Mouse (Mus musculus) kidney, postnatal 14 days (tissue): ENCODE results near the gene Rgs8.
A peak's percentile ranks its signal among the peaks of the same experiment; 100 is the strongest.

Source experiments
- DNase-seq: peaks from one replicate; pipeline ENCODE4 v3.0.0; 2022; ENCODE audit warnings: mixed read lengths

The Rgs8 gene

DNA sequence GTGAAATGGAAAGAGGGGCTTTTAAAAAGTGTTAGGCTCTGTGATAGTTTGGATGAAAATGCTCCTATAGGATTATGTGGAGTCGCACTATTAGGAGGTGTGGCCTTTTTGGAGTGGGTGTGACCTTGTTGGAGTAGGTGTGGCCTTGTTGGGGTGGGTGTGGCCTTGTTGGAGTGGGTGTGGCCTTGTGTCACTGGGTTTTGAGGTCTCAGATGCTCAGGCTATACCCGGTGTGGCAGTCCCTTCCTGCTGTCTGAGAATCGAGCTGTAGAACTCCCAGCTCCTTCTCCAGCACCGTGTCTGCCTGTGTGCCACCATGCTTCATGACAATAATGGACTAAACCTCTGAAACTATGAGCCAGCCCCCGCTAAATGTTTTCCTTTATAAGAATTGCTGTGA is 55.8 kb downstream of the Rgs8 start:
- no peak for DNase-seq

DNA sequence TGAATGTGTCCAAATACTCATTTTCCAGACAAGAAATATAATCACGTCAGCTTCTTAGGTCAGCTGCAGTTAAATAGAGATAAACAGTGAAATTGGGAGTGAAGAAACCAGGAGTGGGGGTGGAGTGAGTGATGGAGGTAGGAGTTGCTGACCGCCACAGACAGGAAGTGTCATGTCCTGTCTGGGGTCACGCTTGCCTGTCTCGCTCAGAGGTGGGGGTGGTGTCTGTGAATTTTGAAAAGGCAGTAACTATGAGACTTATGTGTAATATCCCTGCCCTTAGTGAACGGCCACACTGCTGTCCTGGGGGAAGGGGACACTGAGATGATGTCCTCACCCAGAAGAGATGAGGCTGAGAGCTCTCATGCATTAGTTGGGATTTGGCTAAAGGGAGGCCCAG is 56.6 kb downstream of the Rgs8 start:
- DNase-seq, result no peak

DNA sequence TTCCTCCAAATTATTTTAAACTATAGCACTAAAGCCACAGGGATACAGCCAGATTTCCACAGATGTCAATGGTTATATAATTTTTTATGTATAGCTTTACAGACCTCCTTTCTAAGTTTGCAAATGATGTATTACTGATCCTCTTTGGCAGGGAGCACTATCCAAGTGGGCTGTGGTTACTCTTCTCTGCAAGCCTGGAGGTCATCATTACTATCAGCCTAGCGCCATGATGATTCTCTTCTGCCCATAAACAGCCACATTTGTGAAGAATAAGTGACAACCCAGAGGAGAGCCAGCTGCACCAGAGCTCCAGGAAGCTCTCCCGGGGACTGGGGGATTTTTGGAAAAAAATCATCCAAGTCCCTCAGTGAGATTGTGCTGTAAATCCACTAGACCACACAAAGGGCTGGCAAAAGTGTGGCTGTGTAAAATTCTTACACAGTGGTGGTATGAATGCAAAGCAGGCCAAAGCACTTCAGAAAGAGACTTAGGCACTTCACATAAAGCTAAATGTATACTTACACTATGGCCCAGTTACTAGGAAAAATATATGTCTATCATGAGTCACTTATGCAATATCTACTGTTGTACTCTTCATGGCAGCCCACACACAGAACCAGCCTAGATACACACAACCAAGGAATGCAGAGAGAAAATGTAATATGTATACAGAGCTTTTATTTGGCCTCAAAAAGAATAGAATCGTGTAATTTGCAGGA is 58.9 kb downstream of the Rgs8 start:
- no peak for DNase-seq

DNA sequence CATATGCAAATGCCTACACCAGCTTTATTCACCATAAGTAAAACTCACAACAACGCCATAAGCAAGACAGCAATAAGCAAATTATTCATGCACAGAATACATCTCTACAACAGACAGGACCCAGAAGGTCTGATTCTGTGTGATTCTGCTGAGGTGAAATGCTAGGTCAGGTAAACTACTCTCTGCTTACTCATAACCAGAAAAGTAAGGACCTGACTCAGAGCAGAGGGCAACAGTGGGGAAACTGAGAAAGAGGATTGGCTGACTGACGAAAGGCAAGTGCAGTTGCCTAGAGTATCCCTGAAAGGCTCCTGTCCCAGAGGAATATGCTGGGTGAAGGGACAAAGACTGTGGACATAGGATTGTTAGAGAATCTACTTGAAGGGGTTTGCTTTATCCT is 59.8 kb downstream of the Rgs8 start:
- DNase-seq, result no peak

DNA sequence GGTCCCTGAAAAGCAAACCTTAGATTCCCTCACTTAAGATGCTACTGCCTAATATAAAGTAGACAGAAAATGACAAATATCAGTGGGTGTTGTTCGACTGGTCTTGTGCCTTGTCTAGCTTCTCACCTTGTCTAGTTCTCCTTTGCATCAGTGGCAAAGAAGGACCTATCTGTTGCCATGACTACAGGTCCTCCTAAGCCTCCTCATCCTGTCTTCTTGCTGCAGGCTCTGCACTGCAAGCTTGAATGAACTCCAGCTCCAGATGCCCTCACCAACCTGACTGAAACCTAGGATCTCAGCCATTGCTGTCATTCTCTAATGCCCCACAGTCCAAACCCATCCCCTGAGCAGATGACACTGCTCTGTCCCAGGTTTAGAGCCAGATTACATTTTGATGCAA is 65.2 kb downstream of the Rgs8 start:
- no peak for DNase-seq

DNA sequence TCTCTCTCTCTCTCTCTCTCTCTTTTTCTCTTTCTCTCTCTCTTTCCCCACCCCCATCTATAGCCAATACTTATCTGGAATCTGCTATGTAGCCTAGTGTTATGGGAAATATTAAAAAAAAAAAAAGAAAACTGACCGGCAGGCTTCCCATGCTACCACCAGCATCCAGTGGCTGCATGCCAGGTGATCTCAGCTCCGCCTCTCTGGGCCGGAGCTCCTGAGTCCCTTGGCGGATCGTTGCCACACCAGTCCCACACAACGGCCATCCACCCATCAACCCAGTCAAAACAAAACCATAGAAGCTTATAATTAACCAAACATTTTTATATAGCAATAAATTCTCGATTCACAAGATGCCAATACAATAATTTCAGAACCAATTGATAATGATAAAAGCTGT is 68.1 kb downstream of the Rgs8 start:
- DNase-seq, result no peak

DNA sequence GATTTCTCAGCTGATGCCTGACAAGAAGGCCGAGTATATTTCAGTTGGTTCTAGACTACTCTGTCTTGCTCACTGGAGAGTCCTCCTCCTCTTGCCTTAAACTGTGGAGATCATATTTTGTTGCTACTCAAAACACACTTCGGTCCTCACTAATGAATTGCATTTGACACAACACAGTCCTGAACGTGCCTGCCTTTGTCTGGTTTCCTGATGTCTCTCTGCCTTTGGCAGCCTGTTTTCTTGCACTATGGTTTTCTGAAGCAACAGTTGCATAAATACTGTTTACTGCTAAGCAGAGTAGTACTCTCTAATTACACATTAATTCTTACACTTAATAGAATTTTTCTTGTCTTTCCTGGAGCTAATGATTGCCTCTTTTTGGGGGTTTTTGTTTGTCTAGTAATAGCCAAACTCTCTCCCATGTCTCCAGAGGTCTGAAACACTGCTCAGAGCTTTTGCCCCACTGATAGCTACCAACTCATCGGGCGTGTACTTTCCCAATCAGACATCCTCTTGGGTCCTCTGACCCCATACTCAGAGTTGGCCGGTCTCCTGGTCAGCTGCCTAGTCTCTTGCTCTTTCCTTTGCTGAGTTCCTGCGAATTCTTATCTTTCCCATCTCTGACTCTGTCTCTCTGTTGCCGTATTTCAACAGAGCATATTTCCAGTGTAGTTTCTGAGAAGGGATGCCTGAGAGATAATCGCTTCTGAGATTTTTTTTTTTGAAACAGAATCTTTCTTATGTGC is 68.9 kb downstream of the Rgs8 start:
- no peak for DNase-seq

DNA sequence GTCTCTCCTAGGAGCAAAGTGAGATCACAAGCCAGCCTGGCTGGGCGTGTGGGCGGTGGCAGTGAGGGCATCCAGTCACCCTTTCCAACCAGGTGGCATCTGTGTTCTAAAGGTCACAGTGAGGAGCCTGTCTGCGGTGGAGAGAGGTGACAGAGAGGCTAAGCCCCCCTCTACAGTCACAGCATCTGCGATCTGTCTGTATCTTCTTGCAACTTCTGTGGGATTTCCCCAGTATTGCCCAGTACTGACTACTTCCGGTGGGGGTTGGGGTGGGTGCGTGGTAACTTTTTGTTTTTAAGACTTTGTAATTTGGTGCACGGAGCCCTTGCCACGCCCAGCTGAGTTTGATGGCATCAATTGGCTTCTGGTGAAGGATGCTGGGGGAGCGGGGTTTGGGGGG is 70.6 kb downstream of the Rgs8 start:
- DNase-seq, result no peak

DNA sequence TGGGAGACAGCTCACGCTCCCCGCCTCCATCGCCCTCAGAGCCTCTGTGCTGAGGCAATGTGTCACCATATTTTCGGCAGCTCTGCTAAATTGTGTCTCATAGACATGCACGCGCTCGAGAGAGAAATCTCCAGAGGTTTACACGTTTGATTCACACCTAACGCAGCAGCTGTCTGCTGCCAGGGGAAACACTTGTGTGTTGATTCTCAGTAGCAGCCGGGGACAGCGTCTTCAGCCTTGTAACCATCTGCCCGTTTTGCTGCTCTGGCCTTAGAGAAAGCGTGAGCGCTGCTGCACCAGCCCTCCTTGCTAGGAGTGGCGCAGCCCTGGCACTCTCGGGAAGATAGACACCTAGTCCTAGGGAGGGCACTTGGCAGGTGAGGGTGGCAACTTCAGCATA is 73.8 kb downstream of the Rgs8 start:
- no peak for DNase-seq

DNA sequence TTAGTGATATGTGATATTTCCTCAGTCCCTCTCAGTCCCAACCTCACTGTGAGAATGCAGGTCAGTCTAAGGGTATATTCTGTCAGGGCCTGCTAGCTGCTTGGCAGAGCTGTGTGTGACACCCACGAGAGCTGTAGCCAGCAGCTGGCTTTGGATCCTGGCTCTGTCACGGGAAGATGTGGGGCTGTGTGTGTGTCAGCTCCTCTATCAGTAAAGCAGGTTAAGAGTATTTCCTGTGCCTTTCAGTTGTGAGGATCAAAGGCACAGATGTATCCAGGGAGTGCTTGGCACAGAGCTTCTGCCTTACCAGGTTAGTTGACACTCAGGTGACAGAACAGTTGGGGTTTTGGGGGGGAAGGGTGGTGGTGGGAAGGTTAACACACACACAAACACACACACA is 77.0 kb downstream of the Rgs8 start:
- DNase-seq, result no peak

DNA sequence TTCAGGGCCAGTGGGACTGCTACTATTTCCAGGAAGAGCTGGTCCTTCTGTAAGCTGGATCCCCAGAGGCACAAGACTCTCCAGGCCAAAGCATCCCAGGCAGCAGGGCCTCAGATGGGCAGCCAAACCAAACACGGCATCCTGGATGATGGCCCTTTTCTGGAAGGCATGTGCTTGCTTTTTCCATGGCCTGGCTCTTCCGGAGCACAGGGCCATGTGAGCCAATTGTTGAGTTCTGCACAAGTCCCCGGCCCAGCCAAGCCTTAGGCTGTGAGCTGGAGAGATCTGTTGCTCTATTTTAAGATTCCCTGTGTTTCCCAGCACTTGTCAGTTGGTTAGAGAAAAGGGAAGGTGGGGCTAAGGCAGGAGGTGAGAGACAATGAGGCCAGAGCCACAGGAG is 77.8 kb downstream of the Rgs8 start:
- peak; percentile 72 for DNase-seq

DNA sequence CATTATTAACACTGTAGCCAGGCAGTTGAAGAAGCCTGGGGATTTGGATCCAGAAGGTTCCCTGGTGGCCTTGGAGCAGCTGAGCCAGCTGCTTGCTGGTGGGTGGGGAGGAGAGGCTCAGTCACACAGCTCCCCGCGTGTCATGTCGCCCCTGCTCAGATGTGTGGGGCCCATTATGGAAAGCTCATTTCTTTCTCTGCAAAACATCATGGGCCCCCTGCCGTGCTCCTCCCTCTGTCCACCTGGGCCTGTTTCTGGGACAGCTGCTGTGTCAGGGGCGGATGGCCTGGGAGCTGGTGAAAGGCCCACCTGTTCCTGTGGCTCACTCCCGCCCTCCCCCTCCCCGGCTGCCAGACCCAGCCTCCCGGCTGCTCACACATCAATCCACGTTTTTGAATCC is 80.4 kb downstream of the Rgs8 start:
- DNase-seq, result no peak

DNA sequence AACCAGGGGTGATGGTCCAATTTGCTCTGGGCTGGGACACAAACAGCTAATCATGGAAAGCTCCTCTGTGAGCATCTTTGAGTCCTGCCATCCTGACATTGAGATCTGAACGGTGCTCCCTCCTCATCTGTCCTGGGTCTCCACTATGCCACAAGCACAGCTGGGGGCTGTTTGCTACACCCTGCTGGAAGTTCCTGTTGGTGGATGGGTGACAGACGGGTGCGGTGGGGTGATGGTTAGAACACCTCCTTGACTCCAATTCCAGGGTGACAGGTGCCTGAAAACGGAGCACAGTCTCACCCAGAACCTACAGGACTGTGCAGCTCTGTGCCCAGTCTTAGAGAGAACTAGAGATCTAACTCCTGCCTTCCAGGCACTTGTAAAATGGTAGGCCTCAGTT is 82.0 kb downstream of the Rgs8 start:
- no peak for DNase-seq

DNA sequence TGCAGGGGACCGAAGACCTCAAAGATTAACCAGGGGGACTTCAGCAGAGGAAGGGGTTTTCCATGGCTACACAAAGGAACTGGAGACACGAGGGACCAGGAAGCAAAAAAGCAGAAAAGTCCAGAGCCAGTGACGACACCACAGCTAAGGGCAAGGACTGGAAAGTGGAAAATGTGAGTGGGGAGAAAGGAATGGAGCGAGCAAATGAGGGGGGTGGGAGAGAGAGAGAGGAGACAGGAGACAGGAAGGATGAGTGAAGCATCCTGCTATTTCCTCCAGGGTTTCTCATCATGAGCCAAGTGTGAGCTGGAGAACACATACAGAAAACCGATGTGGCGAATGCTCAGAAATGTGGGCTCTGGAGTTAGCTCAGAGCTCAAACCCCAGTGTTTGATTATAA is 83.3 kb downstream of the Rgs8 start:
- DNase-seq, result no peak

DNA sequence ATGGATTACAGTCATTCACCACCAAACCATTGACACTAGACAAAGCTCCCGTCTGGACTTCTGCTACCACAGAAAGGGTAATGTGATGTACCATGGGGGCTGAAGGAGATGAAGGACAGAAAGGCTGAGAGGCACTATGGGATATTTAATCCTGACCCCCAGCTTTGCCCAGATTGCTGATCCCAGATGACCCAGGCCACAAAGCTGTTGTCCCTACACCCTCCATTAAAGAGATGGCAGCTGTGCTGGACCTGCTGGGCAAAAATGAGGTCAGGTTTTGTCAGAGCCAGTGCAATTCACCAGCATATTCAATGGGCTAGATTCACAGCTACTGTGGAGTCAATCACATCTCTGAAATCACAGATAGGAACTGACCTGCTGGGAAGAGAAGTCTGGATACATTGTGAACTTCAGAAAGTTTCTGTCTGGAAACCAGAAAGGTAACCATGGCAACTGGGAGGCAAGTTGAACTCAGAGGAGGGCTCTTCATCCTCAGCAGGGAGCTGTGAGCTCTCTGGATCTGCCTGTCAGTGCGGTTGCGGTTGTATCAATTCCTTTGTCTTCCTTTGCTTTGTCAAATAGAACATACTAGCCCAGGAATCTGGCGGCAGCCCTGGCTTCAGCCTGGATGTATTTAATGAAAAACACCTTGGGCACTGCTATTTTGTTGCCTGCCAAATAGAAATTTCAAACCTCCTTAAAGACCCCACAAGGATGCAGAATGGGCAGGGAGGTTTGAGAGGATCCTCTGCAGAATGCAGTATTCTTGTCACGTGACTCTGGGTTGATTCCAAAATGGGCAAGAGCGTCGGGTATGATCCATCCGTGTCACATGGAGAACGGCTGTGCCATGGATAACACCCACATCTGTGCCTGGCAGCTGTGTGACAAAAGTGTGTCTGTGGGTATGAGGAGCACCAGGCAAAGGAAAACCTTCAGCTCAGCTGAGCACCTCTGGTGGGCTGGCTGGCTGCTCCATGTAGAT is 84.6 kb downstream of the Rgs8 start:
- DNase-seq, result no peak

DNA sequence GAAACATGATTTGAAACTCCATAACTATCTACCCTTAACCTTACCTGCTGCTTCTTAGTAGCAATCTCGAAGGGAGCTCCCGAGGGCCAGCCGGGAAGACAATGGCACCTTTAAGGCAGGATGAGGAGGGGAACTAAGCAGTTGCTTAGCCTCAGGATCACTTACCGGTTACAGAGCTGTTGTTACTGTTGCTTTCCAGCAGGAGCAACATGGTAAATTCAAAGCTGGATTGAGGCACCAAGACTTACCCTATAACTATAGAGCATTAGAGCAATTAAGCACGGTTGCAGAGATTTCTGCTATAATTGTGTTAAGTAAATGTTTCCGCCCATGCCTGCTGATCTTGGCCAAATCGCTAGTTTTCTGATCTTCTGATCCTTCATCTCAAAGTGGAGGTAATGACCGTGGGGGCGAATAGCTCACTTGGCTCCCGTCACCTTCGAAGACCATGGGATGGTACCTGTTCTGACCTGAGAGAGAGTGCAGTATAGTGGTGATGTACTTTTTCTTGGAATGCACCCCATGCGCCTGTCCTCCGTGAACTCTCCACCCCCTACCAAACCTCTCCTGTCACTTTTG is 86.7 kb downstream of the Rgs8 start:
- DNase-seq, result no peak

DNA sequence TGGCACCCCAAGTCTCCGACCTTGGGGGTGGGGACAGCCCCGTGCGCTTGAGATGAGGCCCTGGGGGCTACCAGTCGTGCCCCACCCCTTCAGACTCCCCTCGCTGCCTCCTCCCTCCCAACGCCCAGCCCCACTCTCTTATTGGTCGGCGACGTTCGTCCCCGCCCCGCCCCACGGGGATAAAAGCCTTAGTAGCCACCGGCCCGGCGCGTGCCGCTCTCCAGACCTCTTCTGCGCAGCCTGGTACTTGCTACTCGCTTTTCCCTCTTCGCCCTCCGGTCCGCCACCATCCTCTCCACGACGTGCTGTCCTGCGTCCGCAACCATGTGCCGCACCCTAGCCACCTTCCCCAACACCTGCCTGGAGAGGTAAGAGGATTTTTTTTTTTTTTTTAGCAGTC is 87.3 kb downstream of the Rgs8 start, which contains the start of gene Rgs16:
Gene Rgs16 (plus strand): TSS at position 205 of the 400 bp plus-strand sequence.
- peak; percentile 86 for DNase-seq

DNA sequence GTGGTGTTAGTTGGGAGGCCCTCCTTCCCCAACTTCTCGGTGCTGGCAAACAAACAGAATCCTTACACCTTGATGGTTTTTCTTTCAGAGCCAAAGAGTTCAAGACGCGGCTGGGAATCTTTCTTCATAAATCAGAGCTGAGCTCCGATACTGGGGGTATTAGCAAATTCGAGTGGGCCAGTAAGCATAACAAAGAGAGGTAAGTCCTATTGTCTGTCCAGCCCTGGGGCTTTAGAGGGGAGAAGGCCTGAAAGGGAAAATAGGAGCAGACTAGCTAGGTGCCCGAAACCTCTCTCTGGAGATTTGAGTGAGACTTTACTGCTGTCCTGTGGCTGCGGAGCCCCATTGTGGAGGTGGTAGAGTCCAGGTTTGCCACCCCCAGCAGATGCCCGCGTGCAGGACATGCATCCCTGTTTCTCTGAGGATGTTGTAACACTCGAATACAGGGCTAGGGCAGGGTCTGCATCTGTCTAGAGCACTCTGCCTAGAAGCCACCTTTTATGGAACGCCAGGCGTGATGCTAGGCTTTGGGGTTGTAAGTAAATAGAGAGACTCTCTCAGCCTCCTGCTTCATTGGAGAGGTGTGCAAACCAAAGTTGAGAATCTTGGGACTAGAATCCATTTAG is 88.1 kb downstream of the Rgs8 start:
- no peak for DNase-seq

DNA sequence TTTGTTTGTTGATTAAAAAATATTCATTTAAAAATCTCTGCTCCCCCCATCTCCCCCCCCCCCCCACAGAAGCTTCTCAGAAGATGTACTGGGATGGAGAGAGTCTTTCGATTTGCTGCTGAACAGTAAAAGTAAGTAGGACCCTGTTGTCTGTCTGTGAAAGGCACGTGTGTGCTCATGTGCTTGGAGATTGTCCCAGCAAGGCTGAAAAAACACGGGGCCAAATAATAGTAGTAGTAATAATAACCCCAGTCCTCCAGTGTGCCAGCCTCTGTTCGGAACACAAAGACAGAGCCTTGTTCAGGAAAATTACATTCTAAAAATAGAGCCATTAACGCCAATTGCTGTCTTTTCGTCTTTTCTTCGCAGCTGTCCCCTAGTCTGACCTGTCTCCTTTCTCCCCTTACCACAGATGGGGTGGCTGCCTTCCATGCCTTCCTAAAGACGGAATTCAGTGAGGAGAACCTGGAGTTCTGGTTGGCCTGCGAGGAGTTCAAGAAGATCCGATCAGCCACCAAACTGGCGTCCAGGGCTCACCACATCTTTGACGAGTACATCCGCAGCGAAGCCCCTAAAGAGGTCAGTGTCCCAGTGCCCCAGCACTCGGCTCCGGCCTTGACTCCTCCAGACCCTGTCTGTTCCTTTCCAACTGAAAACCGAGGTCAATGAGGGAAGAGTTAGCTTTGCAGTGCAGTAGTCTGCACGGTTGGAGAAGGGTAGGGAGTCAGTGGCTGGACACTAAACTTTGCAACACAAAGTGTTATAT is 88.9 kb downstream of the Rgs8 start:
- no peak for DNase-seq

DNA sequence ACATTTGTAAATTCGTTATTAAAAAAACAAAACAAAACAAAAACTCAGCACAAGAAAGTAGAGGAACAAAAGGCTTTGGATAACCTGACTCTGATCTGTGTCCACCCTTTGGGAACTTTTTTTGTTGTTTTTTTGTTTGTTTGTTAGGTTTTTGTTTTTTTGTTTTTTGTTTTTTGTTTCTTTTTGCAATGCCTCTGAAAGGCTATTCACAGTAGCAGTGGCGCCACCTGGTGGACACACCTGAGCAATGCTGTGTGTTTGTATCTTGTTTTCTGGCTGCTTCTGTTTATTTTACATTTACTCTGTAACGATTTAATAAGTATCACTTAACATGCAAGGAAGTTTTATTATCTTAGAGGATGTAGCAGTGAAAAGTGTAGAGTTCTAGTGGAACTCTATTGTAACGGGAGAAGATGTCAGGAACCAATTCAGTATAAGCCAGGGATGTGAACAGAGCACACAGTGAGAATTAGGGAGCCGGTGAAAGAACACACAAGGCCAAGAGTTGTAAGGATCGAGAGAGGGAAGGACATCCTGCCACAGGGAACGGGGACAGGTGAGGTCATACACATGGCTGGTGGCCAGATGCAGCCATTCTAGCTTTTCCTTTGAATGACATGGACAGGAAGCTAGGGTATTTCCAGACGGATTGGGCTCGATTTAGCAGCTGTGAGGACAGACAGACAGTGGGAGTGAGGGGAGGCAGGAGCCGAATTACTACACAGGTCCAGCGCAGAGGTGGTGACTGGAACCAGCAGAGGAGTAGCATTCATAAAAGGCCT is 89.7 kb downstream of the Rgs8 start:
- DNase-seq, result peak; percentile 81

DNA sequence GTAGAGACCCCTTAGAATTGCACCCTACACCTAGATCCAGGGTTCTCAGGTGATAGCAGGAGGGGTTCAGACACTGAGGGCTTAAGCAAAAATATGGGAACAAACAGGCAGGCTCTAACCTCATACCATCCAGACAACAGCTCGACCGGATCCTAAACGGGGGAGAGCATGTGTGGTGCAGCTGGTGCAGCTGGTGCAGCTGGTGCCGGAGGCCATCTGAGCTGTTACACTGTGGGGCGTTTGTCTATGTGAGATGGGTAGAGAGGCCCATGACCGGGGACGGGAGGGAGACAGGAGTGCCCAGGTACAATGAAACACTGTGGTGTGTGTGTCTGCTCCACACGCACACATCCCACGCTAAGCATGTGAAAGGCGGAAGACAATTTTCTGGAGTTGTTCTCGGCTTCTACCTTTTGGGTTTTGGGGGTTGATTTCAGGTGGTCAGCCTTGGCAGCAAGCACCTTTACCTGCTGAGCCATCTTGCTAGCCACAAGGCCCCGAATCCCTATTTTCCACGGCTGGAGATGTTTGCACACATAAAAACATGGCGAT is 93.4 kb downstream of the Rgs8 start:
- DNase-seq, result no peak
